Mouse (Mus musculus) macrophage (primary cell): Measurements from ENCODE around the gene Cdc73. TPM values are rescaled to one million over a fixed set of nuclear protein-coding genes. Genes with fewer than 3 reads are reported as not detected.
"Not testable (repeated sequence)": the region's sequence is repeated elsewhere in the genome, so short reads cannot be mapped to it uniquely, and the experiment has no call there.

Experiments
- H3K27ac ChIP-seq: fragments of 350-480 bp; formaldehyde crosslinking; 2 replicates; pipeline ENCODE4 v1.9.0; 2021
- H3K36me3 ChIP-seq: fragments of 350-480 bp; formaldehyde crosslinking; 2 replicates; pipeline ENCODE4 v1.9.0; 2021; ENCODE audit errors: inconsistent target
- H3K4me3 ChIP-seq: fragments of 350-480 bp; formaldehyde crosslinking; 2 replicates; pipeline ENCODE4 v1.9.0; 2021; ENCODE audit errors: inconsistent target
- H3K79me2 ChIP-seq: fragments of 350-480 bp; formaldehyde crosslinking; 2 replicates; pipeline ENCODE4 v1.9.0; 2021; ENCODE audit errors: inconsistent target
- WGBS: methylation state at CpG from one replicate; pipeline ENCODE4 v1.1.7; 2026; ENCODE audit warnings: inconsistent platforms; ENCODE audit not compliant: missing documents; 5-methylcytosine and 5-hydroxymethylcytosine counted together
- polyA plus RNA-seq: library from polyadenylated mRNA; stranded (reverse); fragments of 250-400 nt; gene quantifications from 3 replicates; pipeline ENCODE4 v1.2.4, GENCODE M21; 2018; ENCODE audit warnings: inconsistent platforms

Gene Cdc73
- polyA plus RNA-seq, 1 experiment from 2014 or later: 29.4 TPM

DNA sequence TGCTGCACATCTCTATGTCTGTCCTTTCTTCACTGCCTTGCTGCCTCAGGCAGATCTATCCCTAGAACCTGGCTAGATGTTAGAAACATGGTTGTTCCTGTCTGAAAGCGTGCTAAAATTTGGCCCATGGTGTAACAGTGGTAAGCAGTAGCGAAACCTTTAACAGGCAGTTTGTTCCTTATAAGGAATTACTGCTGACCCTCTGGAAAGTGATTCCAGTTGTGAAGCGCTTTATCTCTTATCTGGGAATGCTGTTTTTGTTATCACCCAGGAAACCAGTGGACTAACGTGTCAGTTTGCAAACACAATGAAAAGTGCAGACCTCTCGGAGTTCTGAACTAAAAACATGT, 7.9 kb upstream of the Cdc73 start:
- H3K36me3 ChIP-seq: no peaks in the 10 kb centered on the region
- H3K79me2 ChIP-seq: no peaks in the 10 kb centered on the region
- H3K27ac ChIP-seq: no peak overlapping the region
- WGBS: 78% methylated on average over 5 of the region's 5 CpGs
- H3K4me3 ChIP-seq: no peak overlapping the region

DNA sequence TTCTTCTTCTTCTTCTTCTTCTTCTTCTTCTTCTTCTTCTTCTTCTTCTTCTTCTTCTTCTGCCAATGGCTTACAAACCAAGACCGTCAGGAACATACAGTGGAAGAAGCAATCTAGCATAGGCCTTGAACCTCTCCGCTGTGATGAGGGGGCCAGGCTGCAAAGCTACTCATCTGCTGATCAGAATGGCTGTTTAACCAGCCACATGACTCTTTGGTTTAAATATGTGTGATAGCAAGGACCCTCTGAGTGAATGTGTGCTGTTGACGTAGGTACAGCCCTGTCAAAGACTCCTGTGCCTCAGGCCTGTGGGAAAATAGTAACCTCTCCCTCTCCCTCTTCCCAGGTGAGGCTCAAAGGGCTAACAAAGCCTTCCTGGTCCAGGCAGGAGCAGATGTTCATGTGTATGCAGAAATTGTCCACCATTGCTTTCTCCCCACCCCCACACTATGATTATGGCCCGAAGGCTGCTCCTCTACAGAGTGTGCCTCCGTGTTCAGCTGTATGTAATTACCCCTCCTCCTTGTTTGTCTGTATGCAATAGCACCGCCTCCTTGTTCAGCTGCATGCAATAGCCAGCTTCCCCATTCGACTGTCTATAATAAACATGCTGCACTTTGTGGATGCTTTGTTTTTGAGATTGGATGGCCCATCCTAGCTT, 7.4 kb upstream of the Cdc73 start:
- 45% methylated on average over 6 of the region's 7 CpGs for WGBS
- no peak overlapping the region for H3K27ac ChIP-seq
- H3K36me3 ChIP-seq: no peaks in the 10 kb centered on the region
- H3K79me2 ChIP-seq: no peaks in the 10 kb centered on the region
- no peak overlapping the region for H3K4me3 ChIP-seq

DNA sequence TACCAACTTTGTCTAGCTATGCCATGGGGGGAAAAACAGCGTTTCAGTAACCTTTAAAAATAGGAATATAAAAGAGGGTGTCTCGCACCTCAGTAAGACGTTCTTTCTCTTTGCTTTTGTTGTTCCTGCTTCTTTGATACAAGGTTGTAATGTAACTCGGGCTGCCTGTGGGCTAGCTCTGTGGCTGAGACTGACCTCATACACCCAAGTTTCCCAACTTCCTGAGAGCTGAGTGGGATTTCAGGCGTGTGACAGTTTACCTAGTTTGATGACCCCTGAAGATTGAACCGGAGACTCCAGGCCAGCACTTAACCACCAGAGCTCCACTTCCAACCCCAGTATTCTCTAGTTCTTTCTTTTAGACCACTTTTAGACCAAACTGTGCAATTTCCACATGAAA, 5.7 kb upstream of the Cdc73 start:
- Histone ChIP-seq H3K79me2 (no peaks in the 10 kb centered on the region), H3K36me3 (no peaks in the 10 kb centered on the region), H3K27ac (no peak overlapping the region), H3K4me3 (no peak overlapping the region)
- WGBS: 36% methylated on average over 6 of the region's 6 CpGs

DNA sequence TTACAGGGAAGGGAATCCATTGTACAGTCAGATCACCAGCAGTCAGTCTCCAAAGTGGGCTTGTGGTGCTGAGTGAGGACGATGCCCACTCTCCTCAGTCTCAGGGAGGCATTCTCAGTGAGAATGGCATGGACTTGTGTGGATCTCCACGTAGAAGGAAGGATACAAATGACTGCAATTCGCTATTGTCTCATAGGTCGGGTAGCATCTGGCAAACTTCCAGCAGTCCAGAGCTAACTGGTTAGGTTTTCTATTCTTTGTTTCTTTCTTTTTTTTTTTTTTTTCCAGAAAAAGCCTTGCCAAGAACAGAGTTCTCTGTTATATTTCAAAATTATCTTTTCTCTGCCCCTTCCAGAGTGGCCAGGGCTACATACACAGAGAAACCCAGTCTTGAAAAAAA, 4.3 kb upstream of the Cdc73 start:
- Histone ChIP-seq H3K27ac (no peak overlapping the region), H3K4me3 (no peak overlapping the region), H3K36me3 (no peaks in the 10 kb centered on the region), H3K79me2 (peaks cover 3% of the 10 kb centered on the region)
- WGBS: 86% methylated on average over 4 of the region's 4 CpGs

DNA sequence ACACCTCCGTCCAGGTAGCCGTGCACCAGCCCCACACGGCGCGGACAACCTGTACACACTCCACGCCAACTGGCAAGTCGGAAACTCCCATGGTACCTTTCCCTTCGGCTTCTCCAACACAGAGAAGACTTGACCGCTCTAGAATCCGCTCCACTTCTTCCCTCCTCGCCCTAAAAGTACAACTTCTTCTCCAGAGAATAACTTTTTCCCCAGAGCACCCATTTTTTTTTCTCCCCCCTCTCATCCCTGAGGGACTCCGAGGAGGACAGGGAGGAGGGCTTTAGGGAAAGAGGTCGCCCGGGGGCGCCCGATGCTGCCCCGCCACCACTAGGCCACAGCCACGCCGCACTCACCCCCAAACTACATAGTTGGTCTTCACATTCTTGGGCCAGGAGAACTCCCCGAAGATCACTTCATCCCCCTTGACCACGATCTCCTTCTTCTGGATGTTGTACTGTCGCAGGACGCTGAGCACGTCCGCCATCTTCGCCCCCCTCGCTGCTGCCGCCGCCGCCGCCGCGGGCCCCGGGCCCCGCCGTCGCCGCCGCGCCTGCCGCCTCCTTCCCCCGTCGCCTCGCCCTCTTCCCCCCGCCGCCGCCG, 452 bp downstream of the Cdc73 start:
- H3K36me3 ChIP-seq: peaks cover under 1% of the 10 kb centered on the region; the same call in 1 of the 2 replicates
- H3K4me3 ChIP-seq: peak overlapping the region; percentile 96
- H3K79me2 ChIP-seq: peaks cover 51% of the 10 kb centered on the region
- H3K27ac ChIP-seq: peak overlapping the region; percentile 55
- WGBS: 1% methylated on average over 29 of the region's 48 CpGs

DNA sequence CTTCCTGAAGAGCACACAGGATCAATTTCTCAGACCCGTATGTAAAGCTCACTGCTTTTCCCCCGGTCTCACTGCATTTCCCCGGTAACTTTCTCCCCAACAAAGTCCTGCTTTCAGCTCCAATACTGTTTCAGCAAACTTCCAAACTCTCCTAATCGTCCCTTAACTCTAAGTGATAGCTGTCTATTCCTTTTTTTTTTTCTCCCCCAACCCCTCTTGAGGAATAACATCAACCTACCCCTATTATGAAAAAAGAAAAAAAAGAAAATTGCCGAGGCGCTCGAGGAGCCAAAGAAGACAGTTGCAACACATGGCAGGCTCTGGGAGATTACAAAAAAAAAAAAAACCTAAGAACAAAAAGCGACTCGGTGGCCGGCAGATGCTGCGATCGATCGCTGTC, 957 bp downstream of the Cdc73 start:
- peaks cover 56% of the 10 kb centered on the region for H3K79me2 ChIP-seq
- peaks cover 5% of the 10 kb centered on the region; the same call in 1 of the 2 replicates for H3K36me3 ChIP-seq
- H3K27ac ChIP-seq: peak overlapping the region; percentile 55
- WGBS: under 1% methylated on average over 13 of the region's 13 CpGs
- H3K4me3 ChIP-seq: peak overlapping the region; percentile 96

DNA sequence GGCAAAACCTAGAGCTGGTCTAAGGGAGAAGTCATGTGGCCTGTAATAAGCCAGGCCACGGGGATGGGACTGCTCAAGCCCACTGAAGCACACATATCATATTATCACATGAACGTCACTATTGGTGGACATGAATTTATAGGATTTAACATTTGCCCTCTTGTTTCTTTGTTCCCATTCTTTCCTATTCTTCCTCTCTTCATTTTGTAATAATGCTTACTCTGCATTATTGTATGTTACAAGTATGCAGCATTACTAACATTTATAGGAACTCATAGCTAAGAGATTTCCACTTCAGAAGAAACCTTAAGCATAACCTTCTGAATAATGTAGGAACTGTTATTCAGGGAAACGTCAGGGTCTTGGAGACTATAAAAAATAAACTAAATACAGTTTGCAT, 17.8 kb downstream of the Cdc73 start:
- Histone ChIP-seq H3K4me3 (no peak overlapping the region), H3K36me3 (peaks cover 30% of the 10 kb centered on the region), H3K27ac (no peak overlapping the region), H3K79me2 (no peaks in the 10 kb centered on the region)
- 95% methylated on average over 3 of the region's 3 CpGs for WGBS

DNA sequence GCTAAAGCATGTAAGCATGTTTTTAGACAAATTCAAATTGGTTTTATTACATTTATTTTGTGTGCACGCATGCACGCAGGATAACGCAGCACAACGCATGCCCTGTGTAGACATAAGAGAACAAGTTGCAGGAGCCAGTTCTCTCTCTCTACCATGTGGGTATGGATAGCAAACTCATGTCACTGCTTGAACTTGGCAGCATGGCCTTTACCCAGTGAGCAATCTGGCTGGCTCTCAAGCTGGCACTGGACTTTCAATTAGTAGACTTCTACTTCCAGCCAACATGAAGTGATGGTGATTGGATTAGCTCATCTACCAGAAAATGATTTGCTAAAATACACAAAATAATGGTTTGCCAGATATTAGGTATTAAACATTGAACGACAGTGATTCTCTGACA, 21.6 kb downstream of the Cdc73 start:
- Histone ChIP-seq H3K27ac (no peak overlapping the region), H3K79me2 (no peaks in the 10 kb centered on the region), H3K36me3 (peaks cover 16% of the 10 kb centered on the region; the same call in 1 of the 2 replicates), H3K4me3 (no peak overlapping the region)
- WGBS: over 99% methylated on average over 5 of the region's 5 CpGs

DNA sequence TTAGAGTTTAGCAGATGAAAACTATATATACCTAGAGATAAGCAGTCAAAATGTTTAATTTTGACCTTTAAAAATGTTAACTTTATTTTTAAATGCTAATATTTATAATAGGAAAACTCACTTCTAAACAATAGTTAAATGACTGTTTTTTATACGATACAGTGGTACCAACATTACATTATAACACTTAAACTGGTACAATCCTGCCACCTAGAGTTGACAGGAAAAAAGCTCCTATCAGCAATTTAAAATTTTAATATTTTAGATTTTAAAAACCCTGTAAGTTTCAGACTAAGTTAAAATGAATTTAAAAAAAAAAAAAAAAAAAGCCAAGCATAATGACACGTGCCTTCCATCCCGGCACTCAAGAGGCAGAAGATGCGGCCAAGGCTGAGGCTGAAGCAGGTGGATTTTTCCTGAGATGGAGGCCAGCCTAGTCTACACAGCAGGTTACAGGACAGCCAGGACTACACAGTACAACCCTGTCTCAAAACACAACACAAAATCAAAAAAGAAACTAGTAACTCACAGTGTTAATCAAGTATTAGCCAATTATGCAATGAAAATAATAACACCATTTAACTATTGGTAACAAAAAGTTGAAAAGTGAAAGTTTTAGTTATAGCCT, 26.8 kb downstream of the Cdc73 start:
- Histone ChIP-seq H3K27ac (no peak overlapping the region), H3K79me2 (no peaks in the 10 kb centered on the region), H3K4me3 (no peak overlapping the region), H3K36me3 (peaks cover 27% of the 10 kb centered on the region; the same call in 1 of the 2 replicates)
- WGBS: 87% methylated on average over 4 of the region's 4 CpGs

DNA sequence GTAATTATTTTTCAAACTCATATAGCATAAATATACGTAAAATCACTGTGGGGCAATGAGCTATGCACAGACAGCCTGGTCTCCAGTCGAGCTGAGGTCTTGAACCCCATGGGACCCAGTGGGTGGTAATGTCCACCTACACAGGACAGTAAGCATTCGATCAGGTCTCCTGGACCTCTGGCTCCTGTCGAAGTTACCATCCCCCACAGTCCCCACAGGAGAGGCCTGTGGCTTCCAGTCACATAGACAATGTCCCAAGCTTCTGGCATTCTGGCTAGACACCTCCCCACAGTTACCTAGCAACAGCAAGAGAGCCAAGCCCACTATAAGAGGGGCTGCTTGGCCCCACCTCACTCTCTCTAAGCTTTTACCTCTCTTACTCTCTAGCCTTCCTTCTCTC, 37.9 kb downstream of the Cdc73 start:
- peaks cover 15% of the 10 kb centered on the region; the same call in 1 of the 2 replicates for H3K36me3 ChIP-seq
- not testable (repeated sequence) for H3K4me3 ChIP-seq, H3K27ac ChIP-seq, H3K79me2 ChIP-seq
- WGBS: 96% methylated on average over 4 of the region's 4 CpGs

DNA sequence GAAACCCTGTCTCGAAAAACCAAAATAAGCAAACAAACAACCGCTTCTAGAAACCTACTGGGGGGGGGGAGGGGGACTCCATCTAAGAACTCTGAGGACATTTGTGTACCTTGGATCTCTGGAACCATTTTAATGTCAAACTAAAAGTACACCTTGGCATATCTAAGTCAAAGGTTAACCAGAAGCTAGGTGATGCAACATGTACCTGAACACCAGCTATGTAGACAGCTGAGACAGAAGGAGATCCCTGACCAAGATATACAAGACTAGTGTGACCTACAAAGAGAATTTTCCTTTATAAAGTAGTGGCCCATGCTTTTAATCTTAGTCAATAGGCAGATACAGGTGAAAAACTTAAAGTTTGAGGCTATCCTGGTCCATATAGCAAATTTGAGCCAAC, 39.5 kb downstream of the Cdc73 start:
- Histone ChIP-seq H3K27ac (no peak overlapping the region), H3K36me3 (peaks cover 5% of the 10 kb centered on the region; the same call in 1 of the 2 replicates), H3K79me2 (no peaks in the 10 kb centered on the region; the same call in 1 of the 2 replicates), H3K4me3 (no peak overlapping the region)
- 100% methylated on average over 2 of the region's 2 CpGs for WGBS

DNA sequence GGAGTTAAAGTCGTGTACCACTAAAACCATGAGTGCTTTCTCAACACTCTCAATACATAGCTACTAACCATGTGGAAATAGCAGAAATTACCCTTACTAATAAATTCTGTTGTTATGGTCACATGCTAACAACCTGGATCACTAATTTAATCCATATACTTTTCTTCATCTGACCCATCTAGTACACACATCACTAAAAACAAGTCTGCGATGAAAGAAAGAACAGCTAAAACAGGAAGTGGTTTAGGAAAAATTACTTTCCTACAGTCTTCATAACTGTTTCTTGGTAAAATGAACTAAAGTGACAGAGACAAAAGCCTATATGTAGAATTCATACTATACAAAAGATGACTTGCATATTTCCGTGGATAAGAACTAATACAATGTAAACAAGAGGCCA, 49.0 kb downstream of the Cdc73 start:
- Histone ChIP-seq H3K79me2 (no peaks in the 10 kb centered on the region), H3K4me3 (no peak overlapping the region), H3K27ac (no peak overlapping the region), H3K36me3 (no peaks in the 10 kb centered on the region)
- WGBS: 72% methylated on average over 3 of the region's 3 CpGs

DNA sequence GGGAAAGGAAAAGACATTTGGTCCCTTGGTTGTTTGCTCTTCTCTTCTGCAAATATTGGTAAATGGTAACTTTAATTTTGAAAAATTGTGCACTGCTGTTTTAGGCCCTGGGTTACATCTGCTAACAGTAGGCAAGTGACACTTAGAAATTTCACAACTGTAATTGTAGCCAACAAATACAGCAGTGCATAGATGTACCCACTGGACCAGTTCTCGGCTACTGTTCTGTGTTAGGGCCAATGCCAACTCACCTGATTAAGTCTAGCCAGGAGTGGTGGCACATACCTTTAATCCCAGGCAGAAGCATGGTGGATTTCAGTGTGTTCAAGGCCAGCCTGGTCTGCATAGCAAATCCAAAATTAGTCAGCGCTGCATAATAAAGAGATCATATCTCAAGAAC, 52.4 kb downstream of the Cdc73 start:
- H3K36me3 ChIP-seq: no peaks in the 10 kb centered on the region; the same call in 1 of the 2 replicates
- no peak overlapping the region for H3K4me3 ChIP-seq
- no peak overlapping the region for H3K27ac ChIP-seq
- whole genome bisulfite sequencing: 97% methylated on average over 2 of the region's 2 CpGs
- no peaks in the 10 kb centered on the region for H3K79me2 ChIP-seq

DNA sequence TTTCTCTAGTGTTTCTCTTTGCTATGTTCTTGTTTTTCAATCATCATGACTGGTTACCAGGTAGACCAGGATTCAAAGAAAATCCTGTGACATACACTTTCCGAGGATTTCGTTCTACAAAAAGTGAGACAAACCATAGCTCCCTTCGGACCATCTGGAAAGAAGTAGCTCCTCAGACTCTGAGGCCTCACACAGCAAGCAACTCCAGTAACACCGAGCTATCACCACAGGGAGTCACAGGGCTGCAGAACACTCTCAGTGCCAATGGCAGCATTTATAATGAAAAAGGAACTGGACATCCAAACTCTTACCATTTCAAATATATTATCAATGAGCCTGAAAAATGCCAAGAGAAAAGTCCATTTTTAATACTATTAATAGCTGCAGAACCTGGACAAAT, 56.5 kb downstream of the Cdc73 start:
- Histone ChIP-seq H3K36me3 (no peaks in the 10 kb centered on the region; the same call in 1 of the 2 replicates), H3K27ac (no peak overlapping the region), H3K79me2 (no peaks in the 10 kb centered on the region), H3K4me3 (no peak overlapping the region)
- WGBS: 95% methylated on average over 4 of the region's 4 CpGs

DNA sequence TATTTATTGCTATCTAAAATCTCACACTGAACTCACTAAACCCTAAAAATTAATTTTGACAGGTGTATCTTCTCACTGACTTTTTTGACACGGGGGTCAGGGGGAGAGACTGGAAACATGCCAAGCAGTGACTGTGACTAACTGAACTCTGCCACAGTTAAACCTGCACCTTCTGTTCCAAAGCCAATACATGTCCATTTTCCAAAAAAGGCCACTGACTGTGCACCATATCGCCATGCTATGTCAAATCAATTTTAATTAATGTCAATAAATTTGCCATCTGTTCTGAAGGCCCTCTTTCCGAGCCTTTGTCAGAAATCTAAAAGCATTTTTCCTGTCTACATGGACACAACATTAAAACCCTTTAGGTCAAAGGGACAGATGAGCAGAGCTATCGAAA, 57.3 kb downstream of the Cdc73 start:
- WGBS: 83% methylated on average over 4 of the region's 4 CpGs
- Histone ChIP-seq H3K4me3 (no peak overlapping the region), H3K79me2 (no peaks in the 10 kb centered on the region), H3K36me3 (no peaks in the 10 kb centered on the region; the same call in 1 of the 2 replicates), H3K27ac (no peak overlapping the region)
